Mouse (Mus musculus) gastrocnemius, postnatal 14 days (tissue): ENCODE measurements around the gene Cd28. TPM values are rescaled to one million over a fixed set of nuclear protein-coding genes. Genes with fewer than 3 reads are reported as not detected.
"Not testable (repeated sequence)": the region's sequence is repeated elsewhere in the genome, so short reads cannot be mapped to it uniquely, and the experiment has no call there.

Source experiments
- DNase-seq: peaks from one replicate; pipeline ENCODE4 v3.0.0; 2021; ENCODE audit warnings: mixed read lengths
- intact Hi-C: fragments of 180-260 bp; cut with DNase I; formaldehyde crosslinking; loops from one replicate; pipeline ENCODE4 v1.15.1; 2025; ENCODE audit warnings: low total_unique reads
- total RNA-seq, 2 experiments: library from RNA; stranded (reverse); gene quantifications; 2 replicates each; pipeline ENCODE4 v1.2.3; 2021

Gene Cd28
- total RNA-seq, 2 experiments from 2014 or later: 2.7 to 8.5 TPM

DNA sequence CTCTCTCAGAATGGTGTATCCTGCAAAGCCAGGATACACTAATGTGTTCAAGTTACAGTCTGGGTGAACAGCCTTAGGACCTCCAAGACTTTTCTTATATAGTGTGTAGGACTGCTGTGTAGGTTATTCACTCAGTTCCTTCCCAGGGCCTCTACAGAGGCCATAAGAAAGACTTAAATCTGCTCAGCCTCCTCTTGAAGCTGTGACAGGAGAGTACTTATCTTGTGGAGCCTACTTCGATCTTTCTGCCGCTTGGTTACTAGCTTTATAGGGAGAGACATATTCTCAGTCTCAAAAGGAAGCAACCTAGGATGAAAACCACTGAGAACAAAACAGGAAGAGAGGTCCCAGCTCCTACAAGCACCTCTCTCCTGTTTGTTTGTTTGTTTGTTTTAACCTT lies 62.6 kb downstream of the Cd28 start:
- DNase-seq: no peak
- intact Hi-C loops: no loop called here

GRCm38 (mm10) chr1:60781666-60782065 lies 65.1 kb downstream of the Cd28 start:
- DNase-seq: no peak
- intact Hi-C loops: no loop called here

DNA sequence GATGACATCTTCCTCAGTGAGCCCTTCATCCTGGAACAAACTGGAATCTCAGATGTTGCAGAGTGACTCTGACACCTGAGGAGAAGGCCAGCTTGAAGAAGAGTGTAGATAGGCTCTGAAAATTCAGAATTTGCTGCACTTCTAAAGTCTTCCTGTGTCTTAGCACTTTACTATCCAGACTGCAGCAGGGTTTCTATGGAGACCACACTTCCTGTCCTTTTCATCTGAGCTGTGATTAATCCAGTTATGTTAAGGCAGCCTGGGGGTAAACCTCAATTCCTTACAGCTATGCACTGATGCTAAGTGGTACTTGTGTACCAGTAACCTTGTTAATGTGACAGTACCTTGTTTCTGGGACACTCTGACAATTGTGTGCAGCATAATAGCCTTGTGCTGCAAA lies 77.1 kb downstream of the Cd28 start:
- intact Hi-C loops: no loop called here
- DNase-seq: no peak

DNA sequence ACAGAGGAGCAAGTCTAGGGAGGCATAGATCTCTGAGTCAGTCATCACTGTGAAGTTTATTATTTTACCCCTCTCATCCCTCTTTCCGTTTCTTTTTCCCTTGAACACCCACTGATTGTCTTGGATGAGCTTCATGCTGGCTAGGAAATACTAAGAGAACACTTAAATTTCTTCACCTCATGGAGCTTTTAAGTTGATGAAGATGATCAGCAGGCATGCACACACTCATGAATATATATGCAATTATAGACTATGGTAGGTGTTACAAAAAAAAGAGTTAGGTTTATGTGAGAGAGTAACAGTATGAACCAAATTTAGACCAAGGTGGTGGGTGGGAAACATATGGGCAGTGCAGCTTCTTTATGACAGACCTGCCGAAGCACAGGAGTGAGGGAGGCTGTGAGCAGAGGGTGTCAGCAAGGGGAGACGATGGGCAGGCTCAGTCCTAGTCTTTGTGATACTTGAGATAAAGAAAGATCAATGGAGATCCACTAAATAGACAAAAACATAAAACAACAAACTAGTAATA lies 79.1 kb downstream of the Cd28 start:
- intact Hi-C loops: no loop called here
- DNase-seq: no peak

DNA sequence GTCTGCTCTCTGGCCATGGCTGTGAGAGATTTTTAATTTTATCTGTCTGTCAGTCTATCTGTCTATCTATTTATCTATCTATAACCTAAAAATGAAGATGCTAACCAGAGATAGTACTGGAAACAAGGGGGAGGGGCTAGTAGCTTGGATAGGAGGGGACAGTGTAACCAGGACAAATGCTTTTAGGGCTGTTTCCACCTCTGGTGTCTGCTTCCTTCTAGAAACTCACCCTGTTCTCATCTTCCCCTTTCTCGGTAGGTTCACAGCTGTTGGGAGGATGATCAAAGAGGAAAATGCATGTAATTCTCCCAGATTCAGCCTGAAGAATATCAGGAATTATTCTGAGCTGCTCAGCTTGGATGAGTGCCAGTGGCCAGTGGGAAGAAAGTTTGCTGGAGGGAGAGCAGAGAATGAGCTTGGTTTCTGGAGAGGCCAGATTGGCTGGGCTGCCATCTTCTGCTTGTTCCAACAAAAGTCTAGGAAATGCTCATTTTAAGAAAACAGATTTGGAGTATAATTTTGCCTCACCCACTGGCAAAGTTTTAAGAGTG lies 83.3 kb downstream of the Cd28 start:
- DNase-seq: peak; percentile 40
- intact Hi-C loops: no loop called here

DNA sequence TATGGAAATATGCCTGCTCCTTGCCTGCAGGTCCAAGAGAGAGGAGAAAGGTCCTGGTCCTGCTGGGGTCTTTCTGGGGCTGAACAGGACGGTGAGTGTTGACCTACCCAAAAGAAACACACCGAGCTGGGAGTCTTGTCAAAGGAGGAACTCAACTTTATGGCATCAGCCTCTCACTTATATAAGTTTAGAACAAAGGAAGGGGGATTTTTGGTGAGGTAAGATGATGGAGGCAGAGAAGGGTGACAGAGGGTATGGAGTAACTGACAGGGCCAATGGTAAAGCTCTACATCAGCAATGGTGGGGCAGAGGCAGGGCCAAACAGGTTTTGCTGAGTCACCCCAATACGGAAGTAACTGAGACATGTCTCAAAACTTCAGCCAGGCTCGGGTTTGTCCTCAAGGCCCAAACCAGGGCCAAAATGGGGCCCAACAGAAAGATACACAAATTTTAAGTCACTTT lies 84.6 kb downstream of the Cd28 start:
- intact Hi-C loops: no loop called here
- DNase-seq: no peak

- intact Hi-C loops: no loop called here
- DNase-seq: no peak
Measured at GRCm38 (mm10) chr1:60803128-60803824, 86.7 kb downstream of the Cd28 start.

DNA sequence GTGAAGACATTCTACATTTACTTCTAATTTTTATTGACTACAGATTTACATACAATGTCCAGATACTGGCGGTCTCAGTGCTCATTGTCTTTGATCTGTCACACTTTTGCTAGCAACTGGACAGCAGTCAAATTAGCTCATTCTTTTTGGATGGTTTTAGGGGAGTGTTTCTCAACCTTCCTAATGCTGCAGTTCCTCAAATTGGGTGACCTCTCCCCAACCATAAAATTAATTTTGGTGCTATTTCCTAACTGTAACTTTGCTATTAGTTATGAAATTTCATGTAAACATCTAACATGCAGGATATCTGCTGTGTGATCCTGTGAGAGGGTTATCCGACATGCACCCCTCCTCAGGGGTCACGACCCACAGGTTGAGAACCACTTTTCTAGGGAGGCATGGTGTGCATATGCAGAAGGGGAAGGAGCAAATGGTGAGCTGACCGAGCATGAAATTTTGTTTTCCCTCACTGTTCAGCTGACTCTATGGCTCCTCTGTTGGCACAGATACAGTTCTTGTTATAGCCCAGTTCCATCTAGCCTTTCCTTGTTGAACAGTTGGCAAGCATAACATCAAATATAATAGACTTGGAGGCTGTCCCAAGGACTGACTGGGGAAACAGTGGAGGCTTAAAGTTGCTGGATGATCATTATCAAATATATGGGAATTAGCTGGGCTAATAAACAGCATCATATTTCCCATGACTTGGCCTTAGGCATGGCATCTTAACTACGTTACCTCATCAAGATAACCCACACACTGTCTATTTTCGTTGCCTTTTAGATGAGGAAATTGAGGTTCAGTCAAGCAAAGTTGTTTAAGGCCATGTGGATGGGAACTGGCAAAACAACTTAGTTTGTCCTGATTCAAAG lies 87.5 kb downstream of the Cd28 start:
- intact Hi-C loops: no loop called here

GRCm38 (mm10) chr1:60805178-60805577 lies 88.6 kb downstream of the Cd28 start:
- intact Hi-C loops: no loop called here
- no peak for DNase-seq

More for the DNA sequence above, 87.5 kb downstream of the Cd28 start:
- no peak for DNase-seq

GRCm38 (mm10) chr1:60807748-60808147 lies 91.1 kb downstream of the Cd28 start:
- intact Hi-C loops: no loop called here
- no peak for DNase-seq

- intact Hi-C loops: no loop called here
- DNase-seq: no peak
Measured at GRCm38 (mm10) chr1:60808466-60808865, 91.9 kb downstream of the Cd28 start.

DNA sequence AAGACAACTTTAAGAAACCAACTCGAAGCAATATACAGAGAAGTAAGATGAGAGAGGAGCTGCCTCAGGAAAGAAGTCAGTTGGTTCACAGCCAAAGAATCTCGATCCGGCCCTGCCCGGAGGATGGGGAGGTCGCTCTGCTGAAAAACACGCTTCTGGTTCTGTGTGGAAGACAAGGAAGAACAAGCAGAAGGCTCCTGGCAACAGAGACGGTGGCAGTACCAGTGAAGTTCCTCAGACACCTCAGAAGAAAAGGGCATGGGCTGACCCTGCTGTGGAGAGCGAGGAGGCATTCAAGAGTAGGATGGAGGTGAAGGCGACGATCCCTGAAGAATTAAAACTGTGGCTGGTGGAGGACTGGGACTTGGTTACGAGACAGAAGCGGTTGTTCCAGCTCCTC lies 92.6 kb downstream of the Cd28 start:
- DNase-seq: peak; percentile 35
- intact Hi-C loops: no loop called here

- intact Hi-C loops: no loop called here
Measured at GRCm38 (mm10) chr1:60810821-60811220, 94.2 kb downstream of the Cd28 start.

DNA sequence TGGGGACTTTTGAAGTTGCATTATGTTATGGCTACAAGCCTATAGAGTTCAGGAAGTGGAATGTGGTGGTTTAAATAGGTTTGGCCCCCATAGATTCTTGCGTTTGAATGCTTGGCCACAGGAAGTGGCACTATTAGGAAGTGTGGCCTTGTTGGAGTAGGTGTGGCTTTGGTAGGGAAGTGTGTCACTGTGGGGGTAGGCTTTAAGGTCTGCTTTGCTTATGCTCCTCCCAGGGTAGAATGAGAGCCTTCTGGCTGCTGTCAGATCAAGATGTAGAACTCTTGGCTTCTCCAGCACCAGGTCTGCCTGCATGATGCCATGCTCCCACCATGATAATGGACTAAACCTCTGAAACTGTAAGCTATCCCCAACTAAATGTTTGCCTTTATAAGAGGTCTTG lies 95.4 kb downstream of the Cd28 start:
- intact Hi-C loops: no loop called here
- DNase-seq: no peak

More at GRCm38 (mm10) chr1:60810821-60811220, 94.2 kb downstream of the Cd28 start:
- no peak for DNase-seq

- intact Hi-C loops: no loop called here
- no peak for DNase-seq
Measured at GRCm38 (mm10) chr1:60813411-60813810, 96.8 kb downstream of the Cd28 start.

DNA sequence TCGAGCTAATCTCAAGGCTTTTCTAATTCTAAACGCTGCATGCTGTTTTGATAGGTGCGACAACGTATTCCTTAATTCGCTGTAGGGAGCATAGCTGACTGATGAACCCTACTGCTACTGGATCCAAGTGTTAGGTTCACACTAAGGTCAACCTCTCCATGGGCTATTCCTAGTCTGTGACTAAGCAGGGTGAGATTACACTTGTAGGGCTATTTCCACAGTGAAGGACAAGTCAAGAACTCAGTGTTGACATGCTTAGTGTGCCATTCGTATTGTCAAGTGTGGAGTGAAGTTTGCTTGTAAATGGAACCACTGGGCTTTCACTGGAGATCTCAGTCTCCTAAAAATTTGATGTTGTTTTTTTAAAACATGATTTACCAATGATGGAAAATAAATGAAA lies 99.3 kb downstream of the Cd28 start:
- no peak for DNase-seq
- intact Hi-C loops: no loop called here

GRCm38 (mm10) chr1:60818491-60818890 lies 101.9 kb downstream of the Cd28 start:
- DNase-seq, intact Hi-C loops: not testable (repeated sequence)

- intact Hi-C loops: no loop called here
- no peak for DNase-seq
Measured at GRCm38 (mm10) chr1:60819993-60820392, 103.4 kb downstream of the Cd28 start.

- intact Hi-C loops: no loop called here
- DNase-seq: no peak
Measured at GRCm38 (mm10) chr1:60820981-60821380, 104.4 kb downstream of the Cd28 start.

GRCm38 (mm10) chr1:60821590-60821989 lies 105.0 kb downstream of the Cd28 start:
- DNase-seq: no peak
- intact Hi-C loops: no loop called here
